Mouse (Mus musculus) G1E (cell line): Measurements from ENCODE around the gene Dusp5. TPM values are rescaled to one million over a fixed set of nuclear protein-coding genes. Genes with fewer than 3 reads are reported as not detected.
A peak's percentile ranks its signal among the peaks of the same experiment; 100 is the strongest.
"Not testable (repeated sequence)": the region's sequence is repeated elsewhere in the genome, so short reads cannot be mapped to it uniquely, and the experiment has no call there.

Experiments used
- ATAC-seq: 2 replicates; pipeline ENCODE4 v1.8.0; 2016; ENCODE audit warnings: mild to moderate bottlenecking; ENCODE audit not compliant: insufficient number of reproducible peaks, poor library complexity, low FRiP score, severe bottlenecking; ENCODE audit errors: extremely low read depth
- DNase-seq: peaks from one replicate; pipeline ENCODE4 v3.0.0; 2012; ENCODE audit warnings: low spot score
- H3K27me3 ChIP-seq: 2 replicates; pipeline ENCODE4 v1.6.1; 2012; ENCODE audit warnings: mild to moderate bottlenecking, low read length, inconsistent platforms; ENCODE audit not compliant: insufficient read depth
- H3K36me3 ChIP-seq: replicated peaks from 2 replicates; pipeline ENCODE3; 2012; ENCODE audit warnings: mild to moderate bottlenecking, inconsistent platforms
- H3K4me1 ChIP-seq: 2 replicates; pipeline ENCODE4 v1.6.1; 2012; ENCODE audit warnings: low read depth, low read length, inconsistent platforms, mixed read lengths; ENCODE audit not compliant: insufficient read depth
- H3K4me3 ChIP-seq: 2 replicates; pipeline ENCODE4 v1.5.1; 2012; ENCODE audit warnings: low read depth, mild to moderate bottlenecking, inconsistent platforms, low read length, moderate library complexity, mixed read lengths
- H3K9me3 ChIP-seq: replicated peaks from 2 replicates; pipeline ENCODE4 v1.6.1; 2012; ENCODE audit warnings: inconsistent platforms
- CTCF ChIP-seq: IDR thresholded peaks from 2 replicates; pipeline ENCODE4 v1.5.1; 2012; ENCODE audit warnings: low read depth, low read length, inconsistent platforms, mixed read lengths
- GATA1 ChIP-seq: IDR thresholded peaks from 2 replicates; pipeline ENCODE4 v1.6.1; 2012; ENCODE audit warnings: borderline replicate concordance, low read length, inconsistent platforms, mixed read lengths
- GATA2 ChIP-seq: IDR thresholded peaks from 2 replicates; pipeline ENCODE4 v1.6.1; 2012; ENCODE audit warnings: low read depth, low read length, inconsistent platforms, borderline replicate concordance
- POLR2AphosphoS5 ChIP-seq: IDR thresholded peaks from 2 replicates; pipeline ENCODE4 v1.6.1; 2012; ENCODE audit warnings: low read depth, low read length, inconsistent platforms; ENCODE audit not compliant: insufficient replicate concordance
- TAL1 ChIP-seq: conservative IDR thresholded peaks from 2 replicates; pipeline ENCODE4 v1.6.1; 2012; ENCODE audit warnings: low read depth, low read length, inconsistent platforms, mixed read lengths
- polyA plus RNA-seq: library from polyadenylated mRNA; stranded (reverse); fragments of >175 nt; gene quantifications from 2 replicates; pipeline ENCODE4 v1.2.3, GENCODE M21; 2012
- total RNA-seq, 2 experiments: library from RNA; stranded (forward) in 1 of 2; stranded (reverse) in 1 of 2; fragments of 200-1000 nt in 1 of 2; fragments of >200 nt in 1 of 2; fragmentation: Nextera tagmentation in 1 of 2; gene quantifications; 2 replicates each; pipeline ENCODE4 v1.2.3; 2014 to 2017

Dusp5 gene
- total and polyA plus RNA-seq, 3 experiments = 0.03 to 0.05 TPM; not detected in 1

DNA sequence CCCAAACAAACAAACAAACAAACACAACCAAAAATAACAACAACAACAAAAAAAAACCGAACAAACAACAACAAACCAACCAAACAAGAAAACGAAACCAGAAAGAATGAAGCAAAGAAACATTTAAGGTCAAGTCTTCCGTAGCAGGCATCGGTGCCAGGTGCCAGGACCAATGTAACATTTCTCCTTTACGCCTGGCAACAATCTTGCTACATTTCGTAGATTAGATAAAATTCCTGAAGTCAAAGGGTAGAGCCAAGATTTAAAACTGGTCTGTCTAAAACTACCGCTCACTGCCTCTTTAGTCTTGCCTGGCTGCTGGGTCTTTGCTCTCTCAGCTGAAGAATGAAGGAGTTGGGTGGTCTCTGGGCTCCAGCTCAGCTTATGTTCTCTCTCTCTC, 47.2 kb downstream of the Dusp5 start:
- Histone ChIP-seq H3K36me3 (no peaks in the 10 kb centered on the region), H3K9me3 (no peaks in the 10 kb centered on the region), H3K4me1 (no peaks in the 10 kb centered on the region; the same call in 1 of the 2 replicates), H3K27me3 (peaks cover 20% of the 10 kb centered on the region), H3K4me3 (no peak overlapping the region)
- TF ChIP-seq TAL1 (no peak), POLR2AphosphoS5 (no peak), GATA1 (no peak), GATA2 (no peak), CTCF (no peak)
- ATAC-seq (no peak), DNase-seq (no peak)

DNA sequence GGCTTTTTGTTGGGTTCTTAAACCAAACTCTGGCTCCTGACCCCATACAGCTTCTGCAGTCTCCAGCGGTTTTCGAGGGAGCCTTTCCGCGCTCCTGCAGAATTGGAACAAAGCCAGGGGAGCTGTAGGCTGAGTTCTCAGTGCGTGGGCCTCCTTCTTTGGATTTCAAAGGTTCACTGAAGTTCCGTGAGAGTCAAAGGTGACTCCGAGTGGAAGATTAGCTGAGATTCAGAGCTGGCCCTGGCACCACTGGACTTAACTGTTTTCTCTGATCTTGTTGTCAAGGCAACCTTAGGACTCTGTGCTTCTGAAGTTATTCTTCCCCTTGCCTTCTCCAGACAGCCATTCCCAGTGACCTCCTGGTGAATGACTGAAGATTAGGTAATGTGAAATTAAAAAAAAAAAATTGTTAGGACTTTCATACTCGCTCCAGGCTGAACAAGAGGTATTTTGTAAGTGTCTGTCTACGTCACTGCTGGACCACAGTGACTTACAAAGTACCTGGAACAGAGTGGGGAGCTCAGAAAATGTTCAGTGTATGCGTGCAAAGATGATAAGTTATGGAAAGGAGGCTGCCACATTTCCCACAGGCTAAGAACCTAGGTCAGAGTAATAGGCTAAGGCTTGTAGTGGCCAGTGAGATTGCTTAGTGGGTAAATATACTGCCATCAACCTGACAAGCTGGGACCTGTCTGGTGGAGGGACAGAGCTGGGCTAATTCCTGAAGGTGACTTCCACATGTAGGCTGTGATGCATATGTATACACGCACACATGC, 48.3 kb downstream of the Dusp5 start:
- ATAC-seq (no peak), DNase-seq (no peak)
- H3K27me3 ChIP-seq = peaks cover 20% of the 10 kb centered on the region
- H3K9me3 ChIP-seq = no peaks in the 10 kb centered on the region
- H3K4me3 ChIP-seq = no peak overlapping the region
- H3K4me1 ChIP-seq = no peaks in the 10 kb centered on the region; the same call in 1 of the 2 replicates
- no peaks in the 10 kb centered on the region for H3K36me3 ChIP-seq
- TF ChIP-seq POLR2AphosphoS5 (no peak), CTCF (no peak), GATA2 (no peak), TAL1 (no peak), GATA1 (no peak)

DNA sequence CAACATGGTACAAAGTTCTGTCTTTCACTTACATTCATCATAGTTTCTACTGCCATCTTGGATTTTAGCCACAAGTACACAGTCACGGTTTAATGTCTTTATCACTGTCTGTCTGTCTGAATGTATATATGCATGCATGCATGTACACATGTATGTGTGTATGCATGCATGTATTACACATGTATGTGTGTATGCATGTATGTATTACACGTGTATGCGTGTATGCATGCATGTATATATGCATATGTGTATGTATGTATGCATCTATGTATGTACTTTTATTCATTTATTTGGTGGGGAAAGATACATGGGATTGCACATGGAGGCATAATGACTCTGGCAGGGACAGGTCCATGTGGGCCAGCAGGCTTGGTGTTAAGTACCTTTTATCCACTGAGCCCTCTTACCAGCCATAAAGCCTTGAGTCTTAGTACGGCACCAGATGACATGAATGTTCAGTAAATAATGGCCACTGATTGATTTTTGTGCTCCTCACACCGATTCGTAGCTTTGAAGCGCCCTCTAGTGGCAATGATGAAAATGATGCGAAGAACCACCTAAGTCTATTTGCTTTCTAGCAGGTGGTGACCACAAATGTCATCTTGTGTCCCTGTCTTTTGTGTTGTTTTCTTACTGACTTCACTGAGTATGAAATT, 49.8 kb downstream of the Dusp5 start:
- Histone ChIP-seq H3K27me3 (peaks cover 13% of the 10 kb centered on the region), H3K36me3 (no peaks in the 10 kb centered on the region), H3K9me3 (peaks cover 3% of the 10 kb centered on the region), H3K4me1 (no peaks in the 10 kb centered on the region; the same call in 1 of the 2 replicates), H3K4me3 (no peak overlapping the region)
- ATAC-seq (0 out of 2 replicates have a peak, but pooled peaks have one; percentile 8), DNase-seq (peak; percentile 43)
- TF ChIP-seq GATA2 = no peak
- TF ChIP-seq GATA1 = no peak
- TF ChIP-seq POLR2AphosphoS5 = no peak
- TF ChIP-seq CTCF = peak; percentile 73
- TF ChIP-seq TAL1 = no peak

DNA sequence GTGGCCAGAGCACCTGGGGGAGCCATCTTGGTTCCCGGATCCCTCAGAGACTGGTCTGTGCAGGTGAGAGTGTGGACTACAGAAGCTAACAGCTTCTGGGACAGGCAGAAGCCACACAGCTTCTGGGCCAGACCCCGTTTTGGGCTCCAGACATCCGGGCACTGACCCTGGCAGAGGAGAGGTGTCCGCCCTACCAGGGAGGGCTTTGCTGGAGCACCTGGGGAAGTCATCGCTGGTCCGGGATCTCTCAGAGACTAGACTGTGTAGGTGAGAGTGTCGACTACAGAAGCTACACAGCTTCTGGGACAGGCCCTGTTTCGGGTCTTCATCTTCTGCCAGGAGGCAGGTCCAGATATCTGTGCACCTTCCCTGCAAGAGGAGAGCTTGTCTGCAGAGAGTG, 51.4 kb downstream of the Dusp5 start:
- not testable (repeated sequence) for H3K36me3 ChIP-seq, DNase-seq, H3K4me3 ChIP-seq, H3K4me1 ChIP-seq, ATAC-seq
- Histone ChIP-seq H3K9me3 (peaks cover 18% of the 10 kb centered on the region), H3K27me3 (peaks cover 16% of the 10 kb centered on the region)

DNA sequence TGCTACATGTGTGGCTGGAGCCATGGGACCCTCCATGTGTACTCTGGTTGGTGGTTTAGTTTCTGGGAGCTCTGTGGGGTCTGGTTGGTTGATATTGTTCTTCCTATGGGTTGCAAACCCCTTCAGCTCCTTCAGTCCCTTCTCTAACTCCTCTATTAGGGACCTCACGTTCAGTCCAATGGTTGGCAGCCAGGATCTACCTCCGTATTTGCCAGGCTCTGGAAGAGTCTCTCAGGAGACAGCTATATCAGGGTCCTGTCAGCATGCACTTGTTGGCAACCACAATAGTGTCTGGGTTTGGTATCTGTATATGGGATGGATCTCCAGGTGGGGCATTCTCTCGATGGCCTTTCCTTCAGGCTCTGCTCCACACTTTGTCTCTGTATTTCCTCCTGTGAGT, 58.8 kb downstream of the Dusp5 start:
- H3K4me1 ChIP-seq, H3K36me3 ChIP-seq, DNase-seq, H3K4me3 ChIP-seq, ATAC-seq: not testable (repeated sequence)
- H3K9me3 ChIP-seq = peaks cover 21% of the 10 kb centered on the region
- H3K27me3 ChIP-seq = peaks cover 17% of the 10 kb centered on the region

DNA sequence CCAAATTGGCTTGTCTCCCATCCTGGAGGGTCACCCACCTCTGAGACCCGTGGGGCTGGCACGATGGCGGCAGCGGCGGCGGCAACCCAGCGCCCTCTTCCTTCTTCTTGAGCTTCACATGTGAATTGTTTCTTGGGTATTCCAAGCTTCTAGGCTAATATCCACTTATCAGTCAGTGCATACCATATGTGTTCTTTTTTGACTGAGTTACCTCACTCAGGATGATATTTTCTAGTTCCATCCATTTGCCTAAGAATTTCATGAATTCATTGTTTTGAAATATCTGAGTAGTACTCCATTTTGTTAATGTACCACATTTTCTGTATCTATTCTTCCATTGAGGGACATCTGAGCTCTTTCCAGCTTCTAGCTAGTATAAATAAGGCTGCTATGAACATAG, 60.1 kb downstream of the Dusp5 start, which contains the start of gene Nutf2-ps1:
TSS of gene Nutf2-ps1 (minus strand) at position 101 of the 400 bp plus-strand sequence.
- DNase-seq, H3K4me1 ChIP-seq, H3K4me3 ChIP-seq, ATAC-seq, H3K36me3 ChIP-seq: not testable (repeated sequence)
- Histone ChIP-seq H3K27me3 (peaks cover 28% of the 10 kb centered on the region), H3K9me3 (peaks cover 16% of the 10 kb centered on the region)

Other genes starting within 250 kb of the Dusp5 start
- gene Mxi1, start 218.6 kb upstream of the Dusp5 start, total RNA-seq (2014; fragmentation: Nextera tagmentation) = 45.8 and 74.6 TPM in 2 replicates
- gene Mxi1, start 218.6 kb upstream of the Dusp5 start, total RNA-seq (2017) = 43.0 and 47.1 TPM in 2 replicates
- 20.5 and 23.4 TPM in 2 replicates for gene Mxi1, start 218.6 kb upstream of the Dusp5 start, polyA plus RNA-seq
- gene Gm10197, start 157.3 kb upstream of the Dusp5 start, total RNA-seq (2014; fragmentation: Nextera tagmentation) = not detected in 2 replicates
- 6.6 TPM in 1 of 2 replicates, not detected in the other for gene Gm10197, start 157.3 kb upstream of the Dusp5 start, total RNA-seq (2017)
- gene Gm10197, start 157.3 kb upstream of the Dusp5 start, polyA plus RNA-seq = not detected in 2 replicates
- 96.5 and 105 TPM in 2 replicates for gene Smndc1, start 138.5 kb upstream of the Dusp5 start, total RNA-seq (2014; fragmentation: Nextera tagmentation)
- gene Smndc1, start 138.5 kb upstream of the Dusp5 start, total RNA-seq (2017) = 44.9 and 47.7 TPM in 2 replicates
- gene Smndc1, start 138.5 kb upstream of the Dusp5 start, polyA plus RNA-seq = 181 and 267 TPM in 2 replicates
- gene Nutf2-ps1, start 60.0 kb downstream of the Dusp5 start, total RNA-seq (2014; fragmentation: Nextera tagmentation) = 133 and 225 TPM in 2 replicates
- 46.8 and 89.6 TPM in 2 replicates for gene Nutf2-ps1, start 60.0 kb downstream of the Dusp5 start, total RNA-seq (2017)
- gene Nutf2-ps1, start 60.0 kb downstream of the Dusp5 start, polyA plus RNA-seq = 191 and 224 TPM in 2 replicates
- gene Smc3, start 71.3 kb downstream of the Dusp5 start, total RNA-seq (2014; fragmentation: Nextera tagmentation) = 198 and 227 TPM in 2 replicates
- 101 and 150 TPM in 2 replicates for gene Smc3, start 71.3 kb downstream of the Dusp5 start, total RNA-seq (2017)
- gene Smc3, start 71.3 kb downstream of the Dusp5 start, polyA plus RNA-seq = 41.9 and 45.7 TPM in 2 replicates
- 1.1 and 2.3 TPM in 2 replicates for gene Rbm20, start 148.2 kb downstream of the Dusp5 start, total RNA-seq (2014; fragmentation: Nextera tagmentation)
- 1.7 and 2.6 TPM in 2 replicates for gene Rbm20, start 148.2 kb downstream of the Dusp5 start, total RNA-seq (2017)
- 0.35 and 0.36 TPM in 2 replicates for gene Rbm20, start 148.2 kb downstream of the Dusp5 start, polyA plus RNA-seq